Mouse (Mus musculus) urinary bladder, postnatal 0 days (tissue): ENCODE data around the gene Rsrc1. TPM values are rescaled to one million over a fixed set of nuclear protein-coding genes. Genes with fewer than 3 reads are reported as not detected.

ENCODE experiments used
- polyA plus RNA-seq: library from polyadenylated mRNA; unstranded; fragments of >200 nt; fragmentation: Nextera tagmentation; extraction: Ambion mirVana; gene quantifications from 2 replicates; pipeline ENCODE4 v1.2.1, GENCODE M21; 2015

Gene Rsrc1
- polyA plus RNA-seq: 14.7 and 17.7 TPM in 2 replicates

DNA sequence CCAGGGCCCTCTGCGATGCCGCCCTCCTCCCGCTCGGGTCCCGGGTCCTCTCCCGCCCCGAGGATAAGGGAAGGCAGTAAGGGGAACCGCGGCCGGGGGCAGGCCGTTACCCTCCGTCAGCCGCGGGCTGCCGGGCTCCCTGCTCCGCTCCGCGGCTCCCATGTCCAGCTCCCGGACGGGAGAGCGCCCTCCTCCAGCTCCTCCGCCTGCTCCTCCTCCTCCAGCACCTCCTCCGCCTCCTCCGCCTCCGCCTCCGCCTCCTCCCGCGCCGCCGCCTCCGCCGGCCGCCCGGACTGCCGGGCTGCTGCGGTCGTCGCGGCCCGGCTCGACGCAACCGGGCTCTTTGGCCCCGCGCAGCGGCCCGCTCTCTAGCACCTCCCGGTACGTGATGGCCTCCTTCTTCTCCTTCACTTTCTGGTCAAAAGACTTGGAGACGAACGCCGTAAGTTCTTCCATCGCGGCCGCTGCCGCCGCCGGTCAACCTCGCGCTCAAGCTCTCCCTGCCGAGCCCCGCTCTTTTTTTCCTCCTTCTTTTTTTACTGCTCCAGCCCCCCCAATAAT lies at the start of gene Rsrc1:
TSS of gene Rsrc1 (plus strand) at position 290 of the 561 bp plus-strand sequence.

GRCm38 (mm10) chr3:66981706-66982105 lies 516 bp downstream of the Rsrc1 start, which contains the start of gene Shox2:
Gene Shox2 (minus strand): TSS chr3:66981771.

GRCm38 (mm10) chr3:67373872-67374271 lies 392.7 kb downstream of the Rsrc1 start, which contains the start of gene Mlf1:
Gene Mlf1 (plus strand): TSS chr3:67374097.

GRCm38 (mm10) chr3:67375063-67375462 lies 393.9 kb downstream of the Rsrc1 start, which contains the start of gene Gm17402:
Gene Gm17402 (minus strand): TSS chr3:67375163.

Other genes with a start within 250 kb of the Rsrc1 start
- not detected in 2 replicates for gene Shox2, start 381 bp downstream of the Rsrc1 start, polyA plus RNA-seq